Mouse (Mus musculus) kidney, adult 11 months (tissue): ENCODE measurements around the gene Otub2.

ENCODE experiments used
- DNase-seq: peaks from one replicate; pipeline ENCODE4 v3.0.0; 2022

Gene Otub2

GRCm38 (mm10) chr12:103445060-103445459 is 56.6 kb downstream of the Otub2 start:
- no peak for DNase-seq

DNA sequence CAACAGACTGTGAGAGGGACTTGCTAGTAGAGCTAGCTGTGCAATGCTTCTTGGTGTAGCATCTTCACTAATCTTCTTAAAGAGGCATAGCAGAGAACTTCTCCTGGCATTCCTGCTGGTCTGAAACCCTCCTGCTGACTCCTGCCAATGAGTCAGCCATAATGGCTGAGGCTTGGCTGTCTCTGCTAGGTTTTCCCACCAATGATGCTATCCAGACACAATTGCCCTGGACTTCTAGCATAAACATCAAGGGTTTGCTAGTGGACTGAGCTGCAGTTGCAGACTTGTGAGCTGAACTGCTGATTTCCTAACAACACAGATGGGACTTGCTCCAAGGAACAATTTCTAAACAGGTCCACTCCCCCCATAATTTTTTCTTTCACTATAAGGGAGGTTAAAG is 64.9 kb downstream of the Otub2 start:
- no peak for DNase-seq
